Mouse (Mus musculus) right cerebral cortex, postnatal 36 days (tissue): ENCODE data around the gene Rac2.

Source experiments
- DNase-seq, 2 experiments: peaks; one replicate each; pipeline ENCODE4 v3.0.0; 2022; ENCODE audit warnings: low spot score in 2 of 2, mixed read lengths in 1 of 2

Rac2 gene

DNA sequence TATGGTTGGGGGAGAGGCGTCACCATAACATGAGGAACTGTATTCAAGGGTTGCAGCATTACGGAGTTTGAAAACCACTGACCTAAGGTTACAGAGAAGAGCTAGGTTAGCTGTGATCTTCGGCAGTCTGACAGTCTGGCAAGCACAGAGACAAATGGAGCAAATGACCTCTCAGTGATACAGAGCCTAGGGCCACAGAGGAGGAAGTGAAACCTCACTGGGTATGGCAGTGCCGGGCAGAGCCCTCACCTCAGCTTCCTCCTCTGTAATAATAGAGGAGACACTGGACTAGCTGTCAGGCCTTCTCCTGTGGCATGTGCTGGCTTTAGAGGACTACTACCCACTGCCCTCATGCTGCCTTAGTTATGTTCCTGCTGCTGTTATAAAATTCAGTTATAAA is 16.3 kb upstream of the Rac2 start:
- DNase-seq: no peak

DNA sequence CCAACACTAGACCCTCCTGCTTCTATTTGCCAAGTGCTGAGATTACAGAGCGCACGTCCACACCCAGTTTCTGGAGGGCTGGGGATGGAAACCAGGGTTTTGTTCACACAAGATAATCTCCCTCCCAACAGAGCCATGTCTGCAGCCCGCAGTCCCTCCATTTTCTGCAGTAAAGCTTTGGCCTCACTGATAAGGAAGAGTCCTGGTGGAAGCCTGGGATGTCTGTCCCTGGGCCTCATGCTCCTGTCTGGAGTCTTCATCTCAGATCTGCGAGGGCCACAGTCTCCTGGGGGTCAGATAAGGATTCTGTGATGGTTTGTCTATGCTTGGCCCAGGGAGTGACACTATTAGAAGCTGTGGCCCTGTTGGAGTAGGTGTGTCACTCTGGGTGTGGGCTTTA is 15.5 kb upstream of the Rac2 start:
- no peak for DNase-seq

DNA sequence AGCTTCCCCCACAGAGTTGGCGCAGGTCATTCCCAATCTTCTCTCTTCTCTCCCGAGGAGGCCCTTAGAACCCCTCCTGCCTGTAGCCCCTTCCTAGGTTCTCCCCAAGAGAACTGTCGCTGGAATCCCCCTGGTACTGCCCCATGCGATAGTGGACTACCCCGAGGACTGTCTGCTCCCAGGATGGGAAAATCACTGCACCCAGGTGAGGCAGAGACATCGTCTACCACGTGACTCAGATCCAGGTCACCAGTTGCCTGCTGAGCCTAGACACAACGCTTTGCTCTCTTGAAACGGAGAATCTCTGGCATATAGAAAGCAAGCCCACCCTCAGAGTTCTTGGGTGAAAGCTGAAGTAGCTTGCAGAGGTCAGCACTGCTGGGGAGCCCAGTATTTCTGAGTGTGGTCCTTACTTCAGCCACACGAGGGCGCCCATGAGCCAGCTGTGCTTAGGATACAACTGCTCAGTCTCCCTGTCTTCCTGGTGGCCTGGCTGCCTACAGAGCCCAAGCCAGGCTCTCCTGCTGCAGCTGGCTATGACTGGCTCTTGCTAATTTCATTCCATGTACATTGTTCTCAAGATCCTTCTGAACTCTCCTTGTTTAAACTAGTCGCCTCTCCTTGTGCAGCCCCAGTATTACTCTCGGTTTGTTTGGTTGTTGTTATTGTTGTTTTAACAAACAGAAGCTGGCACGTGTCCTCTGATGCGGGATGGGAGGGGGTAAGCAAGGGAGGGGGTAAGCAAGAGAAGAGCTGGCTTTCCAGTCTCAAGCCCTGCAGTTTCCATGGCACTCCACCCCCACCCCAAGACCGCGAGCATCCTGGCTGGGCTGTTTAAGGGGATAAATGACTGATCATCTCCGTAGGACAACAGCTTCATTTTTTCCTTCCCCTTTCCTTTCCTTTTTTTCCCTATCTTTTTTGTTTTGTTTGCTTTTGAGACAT is 14.7 kb upstream of the Rac2 start:
- DNase-seq: peak; percentile 71 to 77

DNA sequence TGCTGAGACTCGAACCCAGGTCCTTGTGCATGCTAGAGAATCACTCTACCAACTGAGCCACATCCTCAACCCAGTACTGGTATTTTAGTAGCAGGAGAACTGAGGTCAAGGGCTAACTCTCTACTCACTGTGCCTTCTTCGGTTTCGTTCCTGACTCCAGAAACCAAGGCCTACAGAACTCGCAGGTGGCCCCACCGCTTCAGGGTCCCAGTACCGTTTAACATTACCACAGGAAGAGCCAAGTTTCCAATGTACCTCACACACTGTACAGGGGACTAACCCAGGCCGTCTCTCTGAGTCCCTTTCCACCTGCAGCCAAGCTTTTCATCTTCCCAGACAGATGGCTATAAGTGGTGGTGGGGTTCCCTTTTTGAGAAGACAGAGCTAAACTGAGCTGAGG is 12.8 kb upstream of the Rac2 start:
- no peak for DNase-seq

DNA sequence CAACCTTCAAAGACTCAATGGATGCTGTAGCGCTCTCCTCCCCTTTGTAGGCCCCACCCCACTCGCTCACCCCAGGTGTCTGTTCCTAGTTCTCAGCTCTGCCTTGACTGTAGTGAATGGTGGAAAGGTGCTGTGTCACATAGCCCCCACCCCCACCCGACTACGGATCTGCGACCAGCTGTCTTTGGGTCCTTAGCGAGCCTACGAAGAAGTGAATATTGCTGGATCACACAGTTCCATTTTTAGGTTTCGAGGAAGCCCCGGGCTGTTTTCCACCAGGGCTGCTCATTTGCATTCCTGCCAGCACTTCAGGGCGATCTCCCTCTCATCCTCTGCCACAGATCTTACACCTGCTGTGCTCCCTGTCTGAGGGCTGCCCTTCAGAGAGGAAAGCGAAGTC is 10.8 kb upstream of the Rac2 start:
- DNase-seq: no peak

DNA sequence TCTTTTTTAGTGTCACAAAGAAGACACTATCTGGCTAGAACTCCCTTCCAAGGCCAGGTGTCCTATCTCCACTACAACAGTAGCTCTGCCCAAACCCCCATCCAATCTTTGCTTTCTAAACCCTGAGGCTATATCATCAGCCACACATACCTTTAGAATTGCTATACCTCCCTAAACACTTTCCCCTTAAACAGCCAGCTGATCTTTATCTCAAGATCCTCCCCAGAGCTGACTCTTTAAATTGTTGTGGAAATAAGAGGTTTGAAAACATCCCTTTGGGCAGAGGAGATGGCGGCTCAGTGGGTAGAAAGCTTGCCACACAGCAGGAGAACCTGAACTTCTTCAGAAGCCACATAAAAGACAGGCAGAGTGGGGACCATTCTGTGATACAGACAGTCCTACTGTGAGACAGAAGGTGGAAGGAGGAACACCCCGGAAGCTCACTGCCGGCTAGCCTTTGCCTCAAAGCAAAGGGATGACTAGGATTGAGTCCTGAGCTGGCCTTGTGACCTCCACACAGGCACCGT is 3.8 kb upstream of the Rac2 start:
- DNase-seq: no peak

DNA sequence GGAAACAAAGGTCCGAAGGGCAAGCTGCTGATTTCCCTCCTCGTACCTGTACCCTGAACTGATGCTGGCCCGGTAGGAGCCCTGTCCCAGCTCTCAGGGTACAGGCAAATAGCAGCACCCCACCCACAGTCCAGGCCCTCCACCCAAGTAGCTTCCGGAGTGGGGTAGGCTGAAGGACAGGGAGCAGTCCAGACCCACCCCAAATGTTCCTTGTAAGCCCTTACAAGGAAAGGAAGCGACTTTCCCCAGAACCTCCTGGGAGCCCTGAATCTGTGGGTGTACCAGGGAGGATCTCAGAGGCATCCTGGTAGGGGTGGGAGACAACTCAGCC is 348 bp downstream of the Rac2 start:
- no peak for DNase-seq

DNA sequence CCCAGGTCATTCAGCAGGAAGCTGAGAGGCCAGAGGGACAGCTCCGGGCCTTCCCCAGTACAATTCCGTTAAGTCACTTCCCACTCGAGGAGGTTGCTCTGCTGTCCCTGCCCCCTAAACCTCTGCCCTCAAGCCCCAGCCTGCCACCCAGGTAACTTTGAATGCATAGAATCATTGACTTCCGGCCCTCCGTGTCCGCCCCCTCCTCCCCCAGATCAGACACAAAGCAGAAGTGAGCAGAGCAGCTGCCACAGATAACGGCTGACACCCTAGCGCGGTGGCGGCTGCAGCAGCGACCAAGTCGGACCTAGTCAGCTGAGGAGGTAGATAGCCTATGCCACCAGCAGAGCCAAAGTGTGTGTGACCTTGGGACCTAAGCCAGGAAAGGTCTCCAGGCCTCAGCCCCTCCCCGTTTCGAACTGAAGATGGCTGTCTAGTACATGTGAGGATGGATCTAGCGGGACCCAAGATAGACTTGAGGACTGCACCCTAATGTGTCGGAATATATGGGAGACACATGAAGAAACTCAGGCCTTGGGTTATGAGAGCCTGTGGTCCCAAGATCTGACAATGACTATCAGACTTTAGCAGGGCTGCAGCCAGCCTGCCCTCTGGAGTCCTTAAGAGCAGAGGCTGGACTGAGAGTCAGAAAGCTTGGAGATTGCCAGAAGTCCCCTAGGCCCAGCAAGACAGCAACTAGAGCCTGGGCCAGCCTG is 871 bp downstream of the Rac2 start:
- DNase-seq: no peak

DNA sequence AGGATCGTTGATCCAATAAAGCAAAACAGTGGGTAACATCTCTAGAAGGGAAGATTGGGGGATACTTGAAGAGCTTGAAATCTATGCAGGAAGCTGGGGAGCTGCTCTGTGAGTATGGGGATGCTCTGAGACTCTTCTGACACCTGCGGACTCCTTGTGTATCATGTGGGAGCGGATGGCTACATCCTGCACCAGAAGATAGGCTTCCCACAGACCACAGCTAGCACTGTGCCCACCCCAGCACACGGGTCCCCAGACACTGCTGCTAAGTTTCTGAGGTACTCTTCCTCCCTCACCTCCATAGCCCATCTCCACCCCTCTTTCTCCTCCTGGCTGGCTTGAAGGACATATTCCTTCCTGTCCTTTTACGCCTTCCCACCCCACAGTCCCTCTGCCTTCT is 2.4 kb downstream of the Rac2 start:
- DNase-seq: no peak

DNA sequence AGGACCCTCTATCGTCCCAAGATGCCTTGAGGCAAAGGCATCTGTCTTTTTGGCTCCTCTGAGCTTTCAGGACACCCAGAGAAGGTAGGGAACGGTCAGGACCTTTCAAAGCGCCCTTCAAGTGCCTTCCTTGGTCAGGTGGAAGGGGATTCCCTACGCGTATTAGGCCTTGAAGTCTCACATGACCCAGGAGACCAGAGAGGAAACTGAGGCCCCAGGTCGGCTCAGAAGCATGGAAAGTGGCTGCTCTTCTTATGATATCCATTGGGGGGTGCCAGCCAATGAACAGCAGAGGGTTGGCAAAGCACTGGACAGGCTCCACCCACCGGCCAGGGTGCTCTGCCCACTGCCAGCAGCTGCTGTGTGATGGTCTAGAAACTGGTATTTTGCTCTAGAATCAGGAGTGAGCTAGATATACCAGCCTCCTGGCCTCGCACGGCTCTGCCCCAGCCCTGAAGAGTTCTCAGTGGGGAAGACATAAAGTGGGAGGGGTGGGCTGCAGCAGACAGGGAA is 4.9 kb downstream of the Rac2 start:
- DNase-seq: no peak

DNA sequence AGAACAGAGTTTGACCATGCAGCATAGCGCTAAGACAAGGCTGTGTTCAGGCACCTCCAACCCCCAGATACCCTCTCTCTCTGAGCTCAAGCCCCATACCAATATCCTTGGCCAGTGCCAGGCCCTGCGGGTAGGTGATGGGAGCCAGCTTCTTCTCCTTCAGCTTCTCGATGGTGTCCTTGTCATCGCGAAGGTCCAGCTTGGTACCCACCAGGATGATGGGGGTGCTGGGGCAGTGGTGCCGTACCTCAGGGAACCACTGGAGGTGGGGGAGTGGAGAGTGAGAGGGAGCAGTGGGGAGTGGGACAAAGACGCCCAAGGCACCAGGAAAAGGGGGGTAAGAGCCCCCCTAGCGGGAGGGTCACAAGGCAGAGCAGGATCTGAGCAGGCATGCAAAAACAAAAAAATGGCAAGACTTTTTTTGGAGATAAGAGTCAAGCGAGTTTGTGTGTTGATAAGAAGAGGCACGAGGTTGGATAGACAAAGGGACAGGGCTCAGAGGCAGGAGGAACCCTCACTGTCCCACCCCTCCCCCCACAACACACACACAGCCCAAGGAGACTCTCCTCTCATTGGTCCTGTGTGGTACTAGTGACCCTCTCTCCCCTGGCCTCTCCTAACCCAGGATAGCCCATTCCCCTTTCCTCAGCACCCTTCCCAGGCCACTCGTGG is 7.7 kb downstream of the Rac2 start:
- DNase-seq: no peak

DNA sequence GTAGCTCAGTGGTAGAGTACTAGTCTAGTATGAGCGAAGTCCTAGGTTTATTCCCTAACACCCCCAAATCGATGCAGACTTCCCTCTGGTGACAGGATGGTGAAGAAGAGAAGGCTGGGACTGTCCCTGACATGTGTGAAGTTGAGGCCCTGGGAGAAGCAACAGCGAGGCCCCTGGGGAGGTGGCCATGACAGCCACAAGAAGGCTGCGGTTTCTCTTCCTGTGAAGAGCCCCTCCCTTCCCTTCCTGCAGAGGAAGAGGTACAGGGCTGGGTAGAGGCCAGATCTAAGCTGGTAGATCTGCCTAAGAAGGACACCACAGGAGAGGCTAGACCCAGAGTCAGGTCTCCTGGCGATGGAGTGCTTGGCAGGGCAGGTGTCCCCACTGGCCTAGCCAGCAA is 8.6 kb downstream of the Rac2 start:
- no peak for DNase-seq

DNA sequence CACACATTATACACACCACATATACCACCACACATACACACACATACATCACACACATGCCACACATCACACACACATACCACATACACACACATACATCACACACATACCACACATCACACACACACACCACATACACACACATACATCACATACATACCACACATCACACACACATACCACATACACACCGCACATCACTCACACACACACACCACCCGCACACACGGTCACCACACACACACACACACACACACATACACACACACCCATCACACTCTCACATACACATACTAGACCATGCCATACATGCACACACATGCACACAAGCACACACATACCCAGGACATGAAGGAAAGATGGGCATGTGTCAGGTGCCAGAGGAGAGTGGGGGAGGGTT is 9.2 kb downstream of the Rac2 start:
- no peak for DNase-seq

DNA sequence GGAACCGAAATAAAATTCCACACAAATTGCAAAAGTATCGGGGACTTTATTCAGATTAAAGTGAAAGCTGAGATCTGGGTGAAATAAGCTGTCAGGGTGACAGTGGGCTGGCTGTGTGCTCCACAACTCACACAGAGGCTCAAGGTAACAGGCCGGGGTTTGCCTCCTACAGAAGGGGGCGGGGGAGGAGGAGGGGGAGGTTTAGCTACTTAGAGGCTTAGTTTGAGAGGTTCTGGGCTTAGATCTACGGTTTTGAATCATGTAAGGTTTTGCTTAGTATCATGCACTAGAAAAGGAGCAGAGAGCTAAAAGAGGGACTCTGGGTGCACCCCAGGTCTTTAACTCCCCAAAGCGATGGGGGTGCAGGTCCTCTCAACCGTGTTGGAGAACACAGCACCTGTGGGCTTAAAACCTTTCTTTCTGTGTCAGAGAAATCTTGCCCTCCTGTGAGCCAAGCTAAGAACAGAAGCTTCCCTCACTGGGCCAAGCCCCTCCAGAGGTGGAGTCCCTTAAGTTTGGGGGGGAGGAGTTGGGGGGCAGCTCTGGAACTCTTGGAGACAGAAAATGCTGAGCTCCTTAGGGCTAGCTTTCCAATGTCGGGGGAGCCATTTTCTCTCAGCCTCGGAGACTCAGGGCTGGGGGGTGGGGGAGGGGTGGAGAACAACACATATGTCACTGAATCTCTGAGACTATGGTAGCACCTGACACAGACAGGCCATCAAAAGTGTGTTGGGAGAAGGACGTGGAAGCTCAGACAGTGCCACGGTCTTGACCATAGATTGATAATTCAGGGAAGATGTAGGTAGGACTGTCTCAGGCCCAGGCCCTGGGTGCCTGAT is 13.2 kb downstream of the Rac2 start:
- DNase-seq: no peak

DNA sequence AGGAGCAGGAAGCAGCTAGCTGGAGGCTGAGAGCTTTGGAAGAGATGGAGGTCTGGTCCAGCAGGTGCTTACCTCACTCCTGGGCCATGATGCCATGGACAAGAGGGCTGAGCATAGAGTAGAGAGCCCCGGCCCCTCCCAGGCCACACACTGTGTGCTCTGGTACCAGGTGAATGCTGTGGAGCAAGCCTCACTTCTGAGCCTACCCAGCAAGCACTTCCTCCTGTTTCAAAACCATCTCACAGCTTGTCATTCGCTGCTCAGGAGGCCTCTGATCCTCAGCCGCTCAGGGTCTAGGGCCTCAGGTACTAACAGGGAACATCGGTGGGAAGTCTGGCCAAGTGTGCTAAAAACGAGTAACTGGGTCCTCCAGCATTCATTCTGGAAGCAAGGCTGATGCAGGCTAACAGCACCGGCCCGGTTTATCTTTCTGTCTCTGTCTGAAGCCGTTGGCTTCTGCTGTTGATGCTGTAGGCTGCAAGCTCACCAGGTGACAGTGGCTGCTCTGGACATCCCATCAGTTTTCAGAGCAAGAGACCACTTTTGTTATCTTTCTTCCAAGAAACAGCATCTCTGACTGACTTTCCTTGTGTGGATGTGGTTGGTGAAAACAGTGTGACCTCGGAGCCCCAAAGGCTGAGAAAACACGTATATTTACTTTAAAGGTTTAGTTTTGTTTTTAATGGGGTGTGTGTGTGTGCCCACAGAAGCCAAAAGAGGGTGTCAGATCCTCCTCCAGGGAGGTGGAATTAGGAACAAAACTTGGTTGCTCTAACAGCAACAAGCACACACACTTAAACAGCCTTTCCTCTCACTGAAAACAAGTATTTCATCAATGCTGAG is 14.7 kb downstream of the Rac2 start:
- DNase-seq: no peak

DNA sequence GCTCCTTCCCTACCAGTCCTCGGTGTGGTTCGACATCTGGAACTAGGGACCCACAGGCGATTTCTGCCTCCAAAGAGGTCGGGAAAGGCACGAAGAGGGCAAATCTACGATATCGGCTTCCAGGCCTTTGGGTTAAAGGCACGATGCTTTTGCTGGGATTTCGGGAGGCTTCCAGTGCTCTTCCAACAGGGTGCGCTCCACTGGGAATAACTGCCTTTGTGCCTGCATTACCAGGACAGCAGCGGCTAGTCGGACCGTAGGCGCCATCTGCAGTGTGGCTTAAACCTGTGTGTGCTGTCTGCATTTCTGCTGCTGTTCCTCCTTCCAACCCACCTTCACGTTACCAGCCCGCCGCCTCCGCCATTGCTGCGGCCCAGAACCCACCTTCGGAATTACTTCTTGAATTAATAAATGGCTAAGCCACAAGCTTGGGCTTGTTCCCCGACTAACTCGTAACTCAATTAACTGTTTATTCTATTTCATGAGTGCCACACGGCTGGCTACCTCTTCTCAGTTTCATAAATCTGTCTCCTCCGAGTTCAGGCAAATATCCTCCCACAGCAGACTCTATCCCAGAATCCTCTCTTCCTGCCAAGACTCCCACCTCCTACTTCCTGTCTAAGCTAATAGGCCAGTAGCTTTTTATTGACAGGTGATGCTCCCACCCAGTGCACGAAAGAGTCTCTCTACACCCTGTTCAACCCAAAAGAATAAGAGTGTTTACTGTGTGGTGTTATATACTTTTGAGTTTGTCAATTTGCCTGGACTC is 17.9 kb downstream of the Rac2 start:
- DNase-seq: no peak

DNA sequence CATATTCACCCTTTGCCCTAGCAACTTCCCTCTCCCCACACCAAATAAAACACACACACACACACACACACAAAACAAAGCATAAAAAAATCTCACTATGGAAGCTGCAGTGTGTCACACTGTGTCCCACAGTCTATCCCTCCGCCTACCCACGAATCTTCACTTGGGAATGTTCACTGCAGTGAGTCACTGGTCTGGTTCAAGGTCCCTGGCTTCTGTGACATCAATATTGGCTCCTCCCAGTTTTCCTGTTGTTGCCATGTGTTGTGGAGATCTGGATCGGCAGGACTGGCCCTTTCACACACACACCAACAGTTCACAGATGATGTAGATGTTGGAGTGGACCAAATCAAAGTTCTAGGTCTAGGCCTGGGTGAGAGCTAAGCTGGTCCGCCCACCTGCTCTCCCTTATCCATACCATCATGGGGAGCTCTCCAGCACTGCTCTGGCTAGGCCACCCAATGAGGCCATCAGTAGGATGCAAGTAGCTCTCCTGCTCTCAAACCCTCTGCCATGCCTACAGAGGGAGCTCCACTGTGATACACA is 23.3 kb downstream of the Rac2 start:
- no peak for DNase-seq

DNA sequence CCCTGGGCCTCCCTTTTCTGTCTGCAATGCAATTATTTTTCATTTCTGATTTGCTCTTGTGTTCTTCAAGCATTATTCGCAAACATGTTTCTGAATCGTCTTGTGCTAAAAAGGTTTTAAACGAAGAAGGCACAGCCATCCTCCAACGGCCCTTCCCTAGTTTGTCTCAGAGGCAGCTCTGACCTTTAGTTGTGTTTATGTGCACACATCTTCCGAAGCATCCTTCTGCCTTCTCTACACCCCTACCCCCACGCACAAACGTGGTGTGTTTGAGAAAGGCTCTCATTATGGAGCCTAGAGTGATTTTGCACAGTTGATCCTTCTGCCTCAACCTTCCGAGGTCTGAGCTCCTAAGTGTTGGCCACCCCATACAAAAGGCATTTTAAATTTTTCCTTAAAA is 23.9 kb downstream of the Rac2 start:
- no peak for DNase-seq

DNA sequence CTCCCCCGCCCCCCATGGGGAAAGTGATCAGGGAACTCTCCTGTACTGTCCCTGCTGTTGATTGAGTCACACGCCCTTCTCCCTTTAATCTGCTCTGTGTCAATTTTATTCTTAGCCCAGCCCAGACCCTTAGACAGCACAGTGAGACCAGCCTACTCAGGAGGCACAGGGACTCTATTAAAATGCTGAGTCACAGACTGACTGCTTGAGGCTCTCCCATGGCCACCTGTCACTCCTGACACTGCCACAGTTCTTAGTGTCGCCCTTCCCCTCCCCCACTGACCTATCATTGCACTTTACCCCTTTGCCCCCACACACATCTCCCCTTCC is 24.3 kb downstream of the Rac2 start:
- DNase-seq: no peak
